Mouse (Mus musculus) heart, postnatal 14 days (tissue): Measurements from ENCODE around the gene L3mbtl4. TPM values are rescaled to one million over a fixed set of nuclear protein-coding genes. Genes with fewer than 3 reads are reported as not detected.
A peak's percentile ranks its signal among the peaks of the same experiment; 100 is the strongest.

Source experiments
- DNase-seq, 2 experiments: peaks; one replicate each; pipeline ENCODE4 v3.0.0; 2021 to 2022
- intact Hi-C: fragments of 180-260 bp; cut with DNase I; formaldehyde crosslinking; loops from one replicate; pipeline ENCODE4 v1.15.1; 2025
- long read RNA-seq, 2 experiments: library from polyadenylated mRNA; stranded (forward); transcript quantifications; one replicate each; pipeline ENCODE4 v2.0.0; 2021
- total RNA-seq, 2 experiments: library from RNA; stranded (reverse); gene quantifications; 2 replicates each; pipeline ENCODE4 v1.2.3; 2021

Gene L3mbtl4
- not detected for total RNA-seq
- long read RNA-seq, experiment 1: 0 reads
- long read RNA-seq, experiment 2: 0 reads

- intact Hi-C loops: no loop called here
Observed at GRCm38 (mm10) chr17:68273527-68273926, at the start of gene L3mbtl4. TSS of gene L3mbtl4 (plus strand) at chr17:68273797.

GRCm38 (mm10) chr17:68230484-68230883 lies 43.1 kb upstream of the L3mbtl4 start:
- intact Hi-C loops: no loop called here
- peak in 1 of 2 experiments; percentile 12 for DNase-seq

More at GRCm38 (mm10) chr17:68273527-68273926, at the start of gene L3mbtl4:
- DNase-seq: no peak

- intact Hi-C loops: no loop called here
Observed at GRCm38 (mm10) chr17:68235380-68235779, 38.2 kb upstream of the L3mbtl4 start.

GRCm38 (mm10) chr17:68236992-68237391 lies 36.6 kb upstream of the L3mbtl4 start:
- no peak for DNase-seq
- intact Hi-C loops: no loop called here

More at GRCm38 (mm10) chr17:68235380-68235779, 38.2 kb upstream of the L3mbtl4 start:
- DNase-seq: no peak

GRCm38 (mm10) chr17:68240171-68240570 lies 33.4 kb upstream of the L3mbtl4 start:
- no peak for DNase-seq

GRCm38 (mm10) chr17:68264835-68265557 lies 8.6 kb upstream of the L3mbtl4 start:
- DNase-seq: no peak
- intact Hi-C loops: no loop called here

More at GRCm38 (mm10) chr17:68240171-68240570, 33.4 kb upstream of the L3mbtl4 start:
- intact Hi-C loops: no loop called here

GRCm38 (mm10) chr17:68273954-68274353 lies 357 bp downstream of the L3mbtl4 start:
- DNase-seq: no peak
- intact Hi-C loops: no loop called here

- no peak for DNase-seq
Observed at GRCm38 (mm10) chr17:68275138-68275537, 1.5 kb downstream of the L3mbtl4 start.

GRCm38 (mm10) chr17:68280915-68281314 lies 7.3 kb downstream of the L3mbtl4 start:
- no peak for DNase-seq
- intact Hi-C loops: no loop called here

More at GRCm38 (mm10) chr17:68275138-68275537, 1.5 kb downstream of the L3mbtl4 start:
- intact Hi-C loops: no loop called here

- intact Hi-C loops: no loop called here
Observed at GRCm38 (mm10) chr17:68285119-68285782, 11.7 kb downstream of the L3mbtl4 start.

GRCm38 (mm10) chr17:68288094-68288493 lies 14.5 kb downstream of the L3mbtl4 start:
- no peak for DNase-seq
- intact Hi-C loops: no loop called here

More at GRCm38 (mm10) chr17:68285119-68285782, 11.7 kb downstream of the L3mbtl4 start:
- no peak for DNase-seq

GRCm38 (mm10) chr17:68288699-68289098 lies 15.1 kb downstream of the L3mbtl4 start:
- intact Hi-C loops: no loop called here
- no peak for DNase-seq

GRCm38 (mm10) chr17:68291713-68292364 lies 18.2 kb downstream of the L3mbtl4 start:
- DNase-seq: no peak
- intact Hi-C loops: no loop called here

GRCm38 (mm10) chr17:68308381-68308780 lies 34.8 kb downstream of the L3mbtl4 start:
- no peak for DNase-seq
- intact Hi-C loops: no loop called here

- intact Hi-C loops: no loop called here
- no peak for DNase-seq
Observed at GRCm38 (mm10) chr17:68312286-68312927, 38.8 kb downstream of the L3mbtl4 start.

GRCm38 (mm10) chr17:68320940-68321339 lies 47.3 kb downstream of the L3mbtl4 start:
- DNase-seq: no peak
- intact Hi-C loops: no loop called here

- no peak for DNase-seq
- intact Hi-C loops: no loop called here
Observed at GRCm38 (mm10) chr17:68322607-68323006, 49.0 kb downstream of the L3mbtl4 start.

GRCm38 (mm10) chr17:68332225-68332624 lies 58.6 kb downstream of the L3mbtl4 start:
- DNase-seq: no peak
- intact Hi-C loops: no loop called here

GRCm38 (mm10) chr17:68333382-68333781 lies 59.8 kb downstream of the L3mbtl4 start:
- DNase-seq: no peak
- intact Hi-C loops: no loop called here

GRCm38 (mm10) chr17:68338917-68339553 lies 65.4 kb downstream of the L3mbtl4 start:
- intact Hi-C loops: no loop called here
- DNase-seq: no peak
